Mouse (Mus musculus) mammary gland, adult 2 months (tissue): ENCODE results near the gene Cct4. TPM values are rescaled to one million over a fixed set of nuclear protein-coding genes. Genes with fewer than 3 reads are reported as not detected.

ENCODE experiments used
- polyA plus RNA-seq: library from polyadenylated mRNA; depleted of rRNA; stranded (reverse); fragments of >200 nt; gene quantifications from 2 replicates; pipeline ENCODE4 v1.2.3, GENCODE M21; 2012; ENCODE audit warnings: low replicate concordance; rRNA removed

Gene Cct4
- polyA plus RNA-seq: 65.1 and 281 TPM in 2 replicates

GRCm38 (mm10) chr11:22990393-22991126 is at the start of gene Cct4:
Cct4 (plus strand) TSS chr11:22990519.

GRCm38 (mm10) chr11:22971835-22972709 is 18.2 kb upstream of the Cct4 start, which contains the start of gene Zrsr1:
Zrsr1 (plus strand) TSS chr11:22972005.

GRCm38 (mm10) chr11:22981984-22982757 is 8.1 kb upstream of the Cct4 start, which contains the start of the genes Gm28048 and Commd1:
Gm28048 (minus strand) TSS chr11:22982090.
Commd1 (minus strand) TSS chr11:22982382.

GRCm38 (mm10) chr11:23007481-23008180 is 17.3 kb downstream of the Cct4 start, which contains the start of gene Fam161a:
Fam161a (plus strand) TSS chr11:23007531.

Other genes starting within 250 kb of the Cct4 start
- gene B3gnt2, start 129.6 kb upstream of the Cct4 start, polyA plus RNA-seq: 11.2 and 12.7 TPM in 2 replicates
- 5.9 and 6.8 TPM in 2 replicates for gene Zrsr1, start 18.5 kb upstream of the Cct4 start, polyA plus RNA-seq
- gene Gm28048, start 8.4 kb upstream of the Cct4 start, polyA plus RNA-seq: 2.7 TPM in 1 of 2 replicates, not detected in the other
- 4.0 and 12.3 TPM in 2 replicates for gene Commd1, start 8.1 kb upstream of the Cct4 start, polyA plus RNA-seq
- 0.63 and 2.3 TPM in 2 replicates for gene Fam161a, start 17.0 kb downstream of the Cct4 start, polyA plus RNA-seq